7 mouse cellular contexts compared by ENCODE assay signal in the genomic region with DNA sequence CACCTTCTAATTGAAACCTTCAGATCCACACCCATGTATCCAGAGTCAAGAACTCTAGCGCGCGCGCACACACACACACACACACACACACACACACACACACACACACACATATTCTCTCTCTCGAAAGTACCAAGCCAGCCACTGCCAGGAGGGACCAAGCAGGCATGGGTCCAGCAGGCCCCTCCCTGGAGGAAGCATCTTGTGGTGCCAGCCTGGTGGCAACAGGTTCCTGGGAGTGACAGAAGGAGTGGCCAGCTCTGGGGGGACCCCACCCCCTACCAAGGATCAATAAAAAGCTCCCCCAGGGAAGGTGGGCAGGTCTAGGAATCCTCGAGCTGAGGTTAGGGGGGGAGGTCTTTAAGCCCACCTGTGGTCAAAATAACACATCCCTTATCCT. TPM values are rescaled to one million over a fixed set of nuclear protein-coding genes. Genes with fewer than 3 reads are reported as not detected.
A peak's percentile ranks its signal among the peaks of the same experiment; 100 is the strongest.
DNase-seq lines count a peak whose midpoint lies in the region; ATAC-seq and TF ChIP-seq lines count a peak whose summit lies in the region.

No protein-coding gene starts in this region.

- WGBS in heart, embryonic 14.5 days = 27% methylated on average over 6 of the region's 6 CpGs
- 37% methylated on average over 6 of the region's 6 CpGs for WGBS in lung, embryonic 16.5 days

- H3K36me3 ChIP-seq in heart, embryonic 14.5 days (ENCODE audit: control insufficient read depth, insufficient read depth, low read length) = peaks cover 5% of the 10 kb centered on the region; the same call in 1 of the 2 replicates
- H3K36me3 ChIP-seq in lung, embryonic 16.5 days (ENCODE audit: control insufficient read depth, insufficient read depth, low read length) = 0 out of 2 replicates have a peak, but pooled peaks cover 2% of the 10 kb centered on the region

- no peaks in the 10 kb centered on the region for H3K9me3 ChIP-seq in heart, embryonic 14.5 days (ENCODE audit: control insufficient read depth, low read length)
- H3K9me3 ChIP-seq in lung, embryonic 16.5 days (ENCODE audit: control insufficient read depth, low read length) = no peaks in the 10 kb centered on the region

- no peak for DNase-seq in layer of hippocampus, adult 2 months (ENCODE audit: low spot score in 2 of 2)
- no peak for DNase-seq in layer of hippocampus, adult 18-20 months (ENCODE audit: low spot score in 2 of 2)
- DNase-seq in cerebellum, adult 9-11 months = peak; percentile 74
- no peak for DNase-seq in frontal cortex, postnatal 14 days (ENCODE audit: low spot score in 2 of 2)
- no peak for DNase-seq in layer of hippocampus, adult 8-10 months (ENCODE audit: low spot score in 2 of 2)

- no peaks in the 10 kb centered on the region for H3K27me3 ChIP-seq in heart, embryonic 14.5 days (ENCODE audit: control insufficient read depth, insufficient read depth, low read length)
- no peaks in the 10 kb centered on the region for H3K27me3 ChIP-seq in lung, embryonic 16.5 days (ENCODE audit: control insufficient read depth, insufficient read depth, low read depth, low read length)

- peaks cover 58 to 81% of the 10 kb centered on the region in 2 experiments for H3K4me1 ChIP-seq in heart, embryonic 14.5 days (ENCODE audit: control insufficient read depth in 2 of 2, insufficient read depth in 2 of 2, low read length in 2 of 2)
- H3K4me1 ChIP-seq in lung, embryonic 16.5 days (replicated peaks; ENCODE audit: control insufficient read depth, insufficient read depth, low read length) = peaks cover 77% of the 10 kb centered on the region

- H3K4me2 ChIP-seq in heart, embryonic 14.5 days (ENCODE audit: low read length) = peak overlapping the region; percentile 80
- H3K4me2 ChIP-seq in lung, embryonic 16.5 days (ENCODE audit: low read depth, low read length) = peak overlapping the region; percentile 73

- peak overlapping the region; percentile 84 for H3K9ac ChIP-seq in heart, embryonic 14.5 days (ENCODE audit: low read length)
- H3K9ac ChIP-seq in lung, embryonic 16.5 days (ENCODE audit: low read length) = peak overlapping the region; percentile 68

- H3K4me3 ChIP-seq in layer of hippocampus, adult 2 months = peak overlapping the region; percentile 57
- H3K4me3 ChIP-seq in heart, embryonic 14.5 days (ENCODE audit: control insufficient read depth in 1 of 2, insufficient read depth in 1 of 2, low read depth in 1 of 2, low read length in 2 of 2) = peak overlapping the region; percentile 69 to 83
- H3K4me3 ChIP-seq in lung, embryonic 16.5 days (ENCODE audit: low read length) = peak overlapping the region; percentile 58

- peak overlapping the region; percentile 95 for H3K27ac ChIP-seq in layer of hippocampus, adult 2 months
- H3K27ac ChIP-seq in heart, embryonic 14.5 days (replicated peaks in 1 of 2; ENCODE audit: control insufficient read depth in 1 of 2, insufficient read depth in 1 of 2, low read depth in 2 of 2, low read length in 2 of 2) = peak overlapping the region; percentile 90 to 94
- H3K27ac ChIP-seq in lung, embryonic 16.5 days (ENCODE audit: low read length) = peak overlapping the region; percentile 98

- no peak for ATAC-seq in heart, embryonic 14.5 days (ENCODE audit: insufficient number of reproducible peaks, insufficient read depth, low FRiP score, low read depth)
- ATAC-seq in lung, embryonic 16.5 days (ENCODE audit: low read depth) = no peak

- no peak for TF ChIP-seq CTCF in layer of hippocampus, adult 2 months (conservative IDR thresholded peaks at IDR 0.05)

RNA-seq across cellular contexts. Expression of a gene that starts 12.6 kb away (rescaled TPM):
- 100 to 1,000 TPM; 233 to 243 TPM for total RNA-seq in layer of hippocampus, adult 2 months (2021)
- total RNA-seq in layer of hippocampus, adult 18-20 months (2021) = 100 to 1,000 TPM; 258 to 266 TPM
- polyA plus RNA-seq in heart, embryonic 14.5 days (2014; fragmentation: Nextera tagmentation; extraction: Ambion mirVana) = 52.1 and 54.5 TPM in 2 replicates
- polyA plus RNA-seq in lung, embryonic 16.5 days (2015; fragmentation: Nextera tagmentation; extraction: Ambion mirVana) = 70.1 and 80.4 TPM in 2 replicates
- total RNA-seq in layer of hippocampus, adult 8-10 months (2022) = 100 to 1,000 TPM; 219 to 252 (median 232) TPM

RNA-seq across cellular contexts. Expression of a gene that starts 28.0 kb away (rescaled TPM):
- total RNA-seq in layer of hippocampus, adult 2 months (2021) = 10 to 100 TPM; 58.2 to 59.7 TPM
- total RNA-seq in layer of hippocampus, adult 18-20 months (2021) = 10 to 100 TPM; 61.0 to 65.1 TPM
- 24.8 and 27.8 TPM in 2 replicates for polyA plus RNA-seq in heart, embryonic 14.5 days (2014; fragmentation: Nextera tagmentation; extraction: Ambion mirVana)
- 28.3 and 28.6 TPM in 2 replicates for polyA plus RNA-seq in lung, embryonic 16.5 days (2015; fragmentation: Nextera tagmentation; extraction: Ambion mirVana)
- 10 to 100 TPM; 66.0 to 74.2 (median 70.4) TPM for total RNA-seq in layer of hippocampus, adult 8-10 months (2022)

RNA-seq across cellular contexts. Expression of a gene that starts 31.3 kb away (rescaled TPM):
- total RNA-seq in layer of hippocampus, adult 2 months (2021) = 1 to 10 TPM; 1.0 to 1.1 TPM
- 1 to 10 TPM in 1 of 2 experiments, under 1 TPM in 1; 0.86 to 1.8 TPM for total RNA-seq in layer of hippocampus, adult 18-20 months (2021)
- 8.7 and 10.3 TPM in 2 replicates for polyA plus RNA-seq in heart, embryonic 14.5 days (2014; fragmentation: Nextera tagmentation; extraction: Ambion mirVana)
- 18.7 and 19.4 TPM in 2 replicates for polyA plus RNA-seq in lung, embryonic 16.5 days (2015; fragmentation: Nextera tagmentation; extraction: Ambion mirVana)
- total RNA-seq in layer of hippocampus, adult 8-10 months (2022) = 1 to 10 TPM in 1 of 4 experiments, under 1 TPM in 3; 0.62 to 1.2 (median 0.64) TPM

RNA-seq across cellular contexts. Expression of a gene that starts 32.3 kb away (rescaled TPM):
- 10 to 100 TPM; 56.6 to 56.9 TPM for total RNA-seq in layer of hippocampus, adult 2 months (2021)
- total RNA-seq in layer of hippocampus, adult 18-20 months (2021) = 10 to 100 TPM; 59.3 to 59.4 TPM
- polyA plus RNA-seq in heart, embryonic 14.5 days (2014; fragmentation: Nextera tagmentation; extraction: Ambion mirVana) = 60.3 and 62.1 TPM in 2 replicates
- polyA plus RNA-seq in lung, embryonic 16.5 days (2015; fragmentation: Nextera tagmentation; extraction: Ambion mirVana) = 108 and 130 TPM in 2 replicates
- total RNA-seq in layer of hippocampus, adult 8-10 months (2022) = 10 to 100 TPM; 53.5 to 61.6 (median 58.8) TPM

RNA-seq across cellular contexts. Expression of a gene that starts 51.1 kb away (rescaled TPM):
- total RNA-seq in layer of hippocampus, adult 2 months (2021) = 1 to 10 TPM; 2.0 TPM
- 1 to 10 TPM; 2.3 to 2.9 TPM for total RNA-seq in layer of hippocampus, adult 18-20 months (2021)
- polyA plus RNA-seq in heart, embryonic 14.5 days (2014; fragmentation: Nextera tagmentation; extraction: Ambion mirVana) = 0.09 and 0.11 TPM in 2 replicates
- 0.05 and 0.08 TPM in 2 replicates for polyA plus RNA-seq in lung, embryonic 16.5 days (2015; fragmentation: Nextera tagmentation; extraction: Ambion mirVana)
- 1 to 10 TPM; 2.1 to 2.4 (median 2.2) TPM for total RNA-seq in layer of hippocampus, adult 8-10 months (2022)
